Mouse (Mus musculus): ENCODE data around the gene Gm37240.

DNA sequence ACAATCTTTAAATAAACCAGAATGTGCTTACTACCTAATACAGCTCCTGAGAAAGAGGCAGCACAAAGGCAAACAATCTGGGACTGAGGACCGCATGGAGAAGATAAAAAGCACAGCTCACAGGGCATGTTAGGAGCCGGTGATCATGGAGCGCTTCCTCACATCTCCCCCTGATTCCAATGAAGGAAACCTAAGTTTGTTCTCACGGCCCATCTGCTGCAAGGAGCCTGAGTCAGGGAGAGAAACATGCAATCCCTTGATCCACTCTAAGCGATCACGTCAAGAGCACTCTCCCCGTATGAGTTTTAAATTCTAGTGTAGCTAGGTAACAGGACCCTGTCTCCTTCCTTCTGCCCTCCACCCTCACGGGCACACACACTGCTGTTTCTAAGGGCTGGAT is 210.2 kb downstream of the Gm37240 start:
- TF ChIP-seq CTCF (IDR thresholded peaks at IDR 0.05; ENCODE audit: control insufficient read depth, insufficient read depth, low read length) = no peak
- no peak for TF ChIP-seq POLR2A (IDR thresholded peaks at IDR 0.05; ENCODE audit: borderline replicate concordance, control insufficient read depth, low read depth, low read length)
